Mouse (Mus musculus) ZHBTc4 (cell line): Measurements from ENCODE around the gene Adamts14.
A peak's percentile ranks its signal among the peaks of the same experiment; 100 is the strongest.

Source experiments
- DNase-seq: peaks from one replicate; pipeline ENCODE4 v3.0.0-alpha.2; 2011; ENCODE audit warnings: low read depth, low spot score

Gene Adamts14

DNA sequence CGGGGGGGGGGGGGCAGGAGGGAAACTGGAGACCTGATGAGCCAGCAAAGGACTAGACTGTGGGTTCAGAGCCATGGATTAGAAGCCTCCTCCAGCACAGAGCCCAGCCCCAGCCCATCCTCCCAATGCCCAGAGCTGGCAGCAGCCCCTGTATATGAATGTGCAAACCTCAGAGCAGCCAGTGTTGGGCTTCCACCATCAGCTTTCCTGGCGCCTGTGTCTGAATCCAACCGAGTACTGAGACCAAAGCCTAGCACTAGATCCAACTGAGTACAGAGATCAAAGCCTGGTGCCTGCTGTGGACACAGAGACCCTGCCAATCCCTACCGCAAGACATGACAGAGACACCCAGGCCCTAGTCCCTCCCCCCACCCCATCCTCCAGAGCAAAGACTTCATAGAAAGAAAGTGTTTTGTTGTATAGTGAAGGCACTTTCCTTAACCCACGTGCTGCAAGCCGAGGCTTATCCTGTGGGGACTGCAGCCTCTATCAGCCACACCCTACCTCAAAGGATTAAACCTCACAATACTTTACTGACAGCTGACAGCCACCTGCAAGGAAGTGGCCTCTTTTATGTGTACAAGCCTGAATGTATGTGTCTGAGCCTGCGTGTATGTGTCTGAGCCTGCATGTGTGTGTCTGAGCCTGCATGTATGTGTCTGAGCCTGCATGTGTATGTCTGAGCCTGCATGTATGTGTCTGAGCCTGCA is 40.2 kb downstream of the Adamts14 start:
- DNase-seq: no peak

DNA sequence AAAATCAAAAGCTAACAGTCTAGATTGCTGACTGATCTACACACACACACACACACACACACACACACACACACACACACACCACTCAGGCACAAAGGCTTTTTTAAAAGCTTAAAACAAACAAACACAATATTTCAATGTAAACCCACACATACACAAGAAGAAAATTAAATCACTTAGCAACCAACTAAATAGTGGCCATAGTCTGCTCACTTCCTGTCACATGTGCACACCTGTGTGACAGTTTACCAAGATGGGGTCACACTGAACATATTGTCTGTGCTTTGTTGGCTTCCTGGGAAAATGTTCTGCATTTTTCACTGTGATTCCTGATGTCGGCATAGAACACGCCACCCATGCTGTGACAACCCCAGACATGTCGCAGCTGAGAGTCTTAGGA is 41.5 kb downstream of the Adamts14 start:
- no peak for DNase-seq

DNA sequence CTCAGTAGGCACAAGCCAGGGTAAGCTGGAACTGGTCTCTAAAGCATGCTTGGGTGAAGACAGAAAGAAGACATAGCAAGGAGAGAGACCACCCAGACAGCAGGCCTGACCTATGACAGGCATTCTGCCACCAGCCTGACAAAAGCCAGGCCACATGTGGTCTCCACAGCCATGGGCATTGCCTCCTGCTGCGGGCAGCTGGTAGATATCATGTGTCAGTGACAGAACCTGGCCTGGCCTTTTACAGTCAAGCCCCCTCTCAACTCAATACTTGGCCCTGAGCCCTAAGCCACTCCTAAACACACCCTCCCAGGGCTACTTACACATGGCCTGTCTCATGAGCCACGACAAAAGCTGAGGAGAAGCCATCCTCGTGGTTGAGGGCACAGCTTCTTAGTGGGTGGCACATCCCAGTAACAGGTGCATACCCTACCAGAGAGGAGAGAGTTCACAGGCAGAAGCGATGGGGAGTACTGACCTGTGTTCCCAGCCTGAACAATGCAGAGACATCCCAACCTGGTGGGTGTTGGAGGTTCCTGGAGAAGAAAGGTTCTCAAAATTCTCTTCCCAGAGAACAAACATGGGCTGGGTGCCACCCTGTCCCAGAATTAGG is 46.3 kb downstream of the Adamts14 start:
- no peak for DNase-seq

DNA sequence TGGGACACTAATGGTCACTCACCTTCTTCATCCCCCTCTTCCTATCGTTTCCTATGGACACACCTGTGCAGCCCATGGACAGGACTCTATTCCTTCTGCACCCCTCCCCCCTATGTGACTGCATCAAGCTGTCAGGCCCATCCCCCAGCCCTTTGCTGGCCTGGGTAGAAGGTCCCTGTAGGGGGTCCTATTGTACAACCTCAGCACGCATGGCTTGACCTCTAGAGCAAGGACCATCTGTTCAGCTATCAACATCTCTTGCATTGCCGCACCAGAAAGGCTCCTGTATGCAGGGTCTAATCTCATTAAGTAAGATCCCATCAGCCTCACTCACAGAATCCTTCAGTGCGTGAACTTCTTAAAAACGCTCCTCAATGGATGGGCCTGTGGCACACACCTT is 47.5 kb downstream of the Adamts14 start:
- DNase-seq: peak; percentile 74

DNA sequence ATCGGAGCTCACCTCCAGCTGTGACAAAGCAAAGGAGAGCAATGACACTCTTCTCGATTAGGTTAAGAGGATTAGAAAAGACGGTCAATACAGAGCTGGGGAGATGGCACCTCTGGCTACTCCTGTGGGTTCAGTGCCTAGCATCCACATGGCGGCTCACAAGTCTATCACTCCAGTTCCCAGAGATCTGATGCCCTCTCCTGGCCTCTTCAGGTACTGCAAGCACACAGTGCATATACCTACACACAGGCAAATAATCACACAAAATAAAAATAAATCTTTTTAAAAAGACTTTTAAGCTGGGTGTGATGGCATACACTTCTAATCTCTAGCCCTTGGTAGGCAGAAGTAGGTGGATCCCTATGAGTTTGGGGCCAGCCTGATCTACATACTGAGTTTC is 53.9 kb downstream of the Adamts14 start:
- peak; percentile 75 for DNase-seq

DNA sequence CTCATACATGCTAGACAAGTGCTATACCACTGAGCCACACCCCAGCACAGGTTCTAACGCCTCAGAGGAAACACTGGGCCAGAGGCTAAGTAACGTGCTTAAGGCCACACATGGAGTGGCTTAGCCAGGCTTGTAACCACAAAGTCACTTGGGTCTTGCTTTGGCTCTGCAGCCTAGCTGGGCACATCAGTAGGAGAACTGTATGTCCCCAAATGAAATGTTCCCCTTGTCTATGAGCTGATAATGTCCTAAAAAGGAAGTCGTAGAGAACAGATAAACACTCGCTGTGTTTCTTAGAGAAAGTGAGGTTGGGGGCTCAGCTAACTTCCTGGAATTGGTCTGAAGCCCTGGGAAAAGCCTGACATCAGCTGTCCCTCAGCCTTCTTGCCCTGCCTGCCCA is 57.1 kb downstream of the Adamts14 start:
- no peak for DNase-seq

DNA sequence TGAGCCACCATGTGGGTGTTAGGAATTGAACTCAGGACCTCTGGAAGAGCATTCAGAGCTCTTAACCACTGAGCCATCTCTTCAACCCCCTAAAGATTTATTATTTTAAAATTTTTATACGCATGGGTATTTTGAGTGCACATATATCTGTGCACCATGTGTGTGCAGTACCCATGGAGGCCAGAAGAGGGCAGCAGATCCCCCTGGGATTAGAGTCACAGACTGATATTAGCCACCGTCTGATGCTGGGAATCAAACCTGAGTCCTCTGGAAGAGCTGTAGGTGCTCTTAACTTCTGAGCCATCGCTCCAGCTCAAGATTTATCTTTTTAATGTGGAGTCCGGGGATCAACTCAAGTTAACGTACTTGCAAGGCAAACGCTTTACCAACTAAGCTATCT is 57.6 kb downstream of the Adamts14 start:
- peak; percentile 73 for DNase-seq

DNA sequence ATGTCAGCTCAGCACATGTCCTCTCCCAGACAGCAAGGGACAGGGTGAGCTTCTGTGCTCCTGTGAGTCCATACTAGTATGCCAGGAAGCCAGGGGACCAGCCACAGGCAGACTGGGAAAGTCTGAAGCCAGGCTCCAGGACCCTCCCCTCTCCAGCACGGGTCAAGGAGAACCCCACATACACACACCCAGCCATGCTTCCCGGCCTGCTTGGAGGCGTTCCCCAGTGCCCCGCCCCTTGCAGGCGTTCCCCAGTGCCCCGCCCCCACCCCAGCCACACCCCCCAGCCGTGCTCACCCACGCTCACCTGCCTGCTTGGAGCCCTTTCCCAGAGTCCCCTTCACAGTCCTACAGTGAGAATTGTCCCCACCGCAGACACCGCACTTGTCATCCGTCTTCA is 60.4 kb downstream of the Adamts14 start:
- peak; percentile 75 for DNase-seq

DNA sequence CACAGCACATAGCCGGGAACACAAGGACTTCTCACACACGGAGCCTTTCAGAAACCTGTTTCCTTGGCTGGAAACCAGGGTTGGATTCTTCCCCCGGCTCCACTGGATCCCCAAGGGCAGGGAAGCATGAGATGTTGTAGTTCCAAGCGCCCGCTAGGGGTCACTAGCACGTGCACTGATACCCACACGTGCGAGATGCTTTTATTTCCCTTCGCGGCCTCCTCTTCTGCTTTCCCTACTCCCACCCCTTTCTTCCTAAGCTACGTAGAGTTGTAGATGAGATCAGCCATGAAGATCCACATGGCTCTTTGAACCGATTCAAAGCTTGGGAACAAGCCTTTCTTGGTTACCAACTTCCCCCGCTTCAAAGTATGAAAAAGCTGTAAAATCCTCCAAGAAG is 61.5 kb downstream of the Adamts14 start:
- peak; percentile 89 for DNase-seq

DNA sequence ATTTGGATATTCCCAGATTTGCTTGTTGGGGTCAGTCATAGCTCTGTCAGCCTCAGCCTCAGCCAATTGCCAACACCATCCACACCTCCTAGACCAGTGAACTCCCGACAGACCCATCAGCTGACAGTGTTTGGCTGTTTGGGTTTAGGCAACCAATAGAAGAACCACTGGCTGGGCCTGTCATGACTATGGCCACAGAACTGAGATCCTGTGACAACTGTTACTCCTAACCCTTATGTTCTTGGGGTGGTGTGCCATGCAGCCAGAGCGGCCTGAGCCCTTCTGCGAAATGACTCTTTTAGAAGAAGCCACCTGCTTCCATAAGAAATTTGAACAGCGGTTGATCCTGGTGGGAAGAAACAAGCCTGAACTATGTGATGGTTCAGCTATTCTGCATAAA is 62.1 kb downstream of the Adamts14 start:
- no peak for DNase-seq

DNA sequence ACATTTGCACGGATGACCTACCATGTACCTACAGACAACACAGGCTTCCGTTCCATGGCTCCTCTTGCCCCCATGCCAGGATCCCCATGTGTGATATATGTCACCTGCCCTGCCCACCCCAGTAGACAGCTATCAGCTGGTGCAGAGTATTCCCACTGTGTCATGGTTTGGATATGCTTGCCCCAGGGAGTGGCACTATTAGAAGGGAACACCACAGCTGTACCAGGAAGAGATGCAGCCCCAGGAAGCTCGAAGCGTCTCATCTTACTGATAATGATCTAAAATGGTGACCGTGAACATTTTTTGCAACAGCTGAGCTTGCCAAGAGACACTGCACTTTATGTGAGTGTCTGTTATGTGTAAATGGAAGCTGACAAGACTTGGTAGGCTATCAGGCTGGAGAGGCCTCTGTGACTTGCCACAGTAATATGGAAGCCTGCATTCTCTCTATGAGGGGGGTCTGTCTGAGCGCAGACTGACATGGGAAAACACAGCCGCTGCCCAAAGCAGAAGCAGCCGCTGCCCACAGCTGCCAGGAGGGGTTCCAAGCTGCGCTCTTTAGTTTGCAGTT is 65.0 kb downstream of the Adamts14 start:
- no peak for DNase-seq

DNA sequence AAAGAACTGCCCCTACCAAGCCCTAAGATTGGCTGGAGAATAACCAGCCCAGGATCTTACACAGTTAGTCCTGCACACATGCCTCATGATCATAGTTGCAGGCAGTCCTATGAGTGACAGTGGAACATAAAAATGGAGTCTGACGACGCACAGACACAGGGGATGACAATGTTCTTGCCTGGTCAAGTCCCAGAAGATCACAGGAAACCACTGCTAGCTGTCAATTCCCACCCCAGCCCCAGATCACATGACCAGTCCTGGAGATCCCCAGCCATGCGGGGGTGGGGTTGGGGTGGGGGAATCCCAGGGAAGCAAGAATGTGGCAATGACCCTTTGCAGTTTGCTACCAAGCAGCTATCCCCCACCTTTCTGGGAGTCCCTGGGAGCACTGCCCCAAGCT is 69.3 kb downstream of the Adamts14 start:
- DNase-seq: no peak

DNA sequence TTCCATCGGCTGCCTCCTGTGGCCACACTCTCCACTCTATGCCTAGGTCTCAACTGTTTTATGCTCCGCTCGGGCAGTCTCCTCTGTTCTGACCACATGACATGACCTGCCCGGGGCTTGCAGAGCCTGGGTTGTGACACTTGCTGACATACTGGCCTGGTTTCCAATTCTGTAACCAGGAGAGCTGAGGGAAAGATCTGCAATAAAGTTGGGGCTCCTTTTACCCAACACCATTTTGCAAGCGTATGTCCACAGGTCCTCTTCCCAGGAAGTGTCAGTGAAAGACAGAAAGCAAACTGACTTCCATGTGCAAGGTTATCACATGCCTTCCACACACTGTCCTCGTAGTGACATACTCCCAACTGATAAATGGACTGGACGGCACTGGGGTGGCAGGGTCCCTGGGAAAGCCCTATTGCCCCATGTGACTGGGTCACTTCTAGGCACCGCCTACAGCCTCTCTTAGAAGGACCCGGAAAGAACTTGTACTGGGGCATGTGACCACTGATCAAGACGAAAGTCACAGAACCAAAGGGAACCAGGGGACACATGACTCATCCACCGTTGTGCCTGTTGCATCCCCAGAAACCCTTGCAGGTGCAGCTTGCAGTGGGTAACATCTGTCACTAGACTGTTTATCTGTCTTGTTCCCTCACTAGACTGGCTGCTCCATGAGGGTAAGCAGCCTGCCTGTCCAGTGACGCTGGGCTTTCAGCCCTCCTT is 71.5 kb downstream of the Adamts14 start:
- no peak for DNase-seq

DNA sequence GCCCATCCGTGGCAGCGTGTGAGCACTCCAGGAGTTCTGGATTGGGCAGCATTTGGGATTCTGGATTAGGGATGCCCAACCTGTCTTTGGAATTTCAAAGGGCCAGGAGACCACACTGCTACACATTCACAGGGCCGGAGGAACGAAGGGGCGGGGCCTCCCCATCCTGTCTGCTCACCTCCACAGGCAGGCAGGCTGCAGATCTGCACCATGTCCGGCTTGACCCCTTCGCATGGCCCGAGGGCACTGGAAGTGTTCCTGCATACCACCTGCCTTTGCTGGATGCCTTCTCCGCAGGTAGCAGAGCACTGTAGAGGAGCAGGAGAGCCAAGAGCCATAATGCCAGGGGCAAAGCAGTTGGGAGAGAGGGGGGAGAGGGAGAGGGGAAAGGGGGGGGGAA is 72.2 kb downstream of the Adamts14 start:
- DNase-seq: peak; percentile 69

DNA sequence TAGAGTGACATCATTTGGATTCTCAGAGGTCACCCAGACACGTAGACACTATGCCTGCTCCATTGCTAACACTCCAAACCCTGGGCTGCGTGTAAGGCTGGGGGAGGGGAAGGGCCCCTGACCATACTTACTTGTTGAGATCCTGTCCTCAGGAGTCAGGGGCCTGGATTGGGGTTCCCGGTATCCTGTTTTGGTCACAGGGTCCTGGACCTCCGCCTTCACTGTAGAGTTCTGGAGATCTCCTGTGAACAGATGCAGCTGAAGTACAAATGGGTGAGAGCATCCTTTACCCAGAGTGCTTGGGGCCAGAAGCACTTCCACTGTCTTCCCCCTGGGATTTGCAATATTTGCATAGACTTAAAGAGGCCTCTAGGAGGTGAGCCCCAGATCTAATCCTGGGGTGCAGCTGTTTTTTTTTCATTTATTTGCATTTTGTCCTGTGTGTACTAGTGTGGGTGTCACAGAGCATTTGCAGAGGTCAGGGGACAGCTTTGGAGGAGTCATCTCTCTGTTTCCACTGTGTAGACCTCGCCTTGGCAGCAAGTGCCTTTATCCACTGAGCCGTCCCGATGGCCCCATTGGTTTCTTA is 72.9 kb downstream of the Adamts14 start:
- DNase-seq: no peak

DNA sequence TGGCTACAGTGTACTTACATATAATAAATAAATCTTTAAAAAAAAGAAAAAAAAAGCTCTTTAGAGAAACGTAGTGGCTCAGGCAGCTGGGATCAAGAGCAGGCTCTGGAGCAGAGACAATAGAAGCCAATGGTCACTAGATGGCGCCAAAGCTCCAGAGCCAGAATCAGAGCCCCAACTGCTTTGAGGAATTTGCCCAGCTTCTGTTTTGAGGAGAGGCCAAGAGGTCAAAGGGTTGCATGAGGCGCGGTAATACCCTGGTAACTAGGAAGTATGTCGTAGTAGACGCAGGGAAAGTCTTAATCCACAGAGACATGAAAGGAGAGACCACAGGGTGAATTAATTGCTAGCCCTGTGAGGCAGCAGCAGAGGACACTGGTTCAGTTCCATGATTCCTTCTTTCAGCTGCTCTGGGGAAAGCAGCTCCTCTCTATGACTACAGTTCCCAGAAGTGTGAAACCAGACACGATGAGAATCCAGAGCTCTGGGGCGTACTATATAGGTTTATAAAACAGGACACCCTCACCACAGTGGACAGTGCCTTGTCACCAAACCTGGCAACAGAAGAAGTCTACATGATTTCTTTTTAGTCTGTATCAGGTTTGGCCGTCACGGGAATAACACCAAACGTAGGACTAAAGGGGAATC is 73.5 kb downstream of the Adamts14 start:
- peak; percentile 91 for DNase-seq

DNA sequence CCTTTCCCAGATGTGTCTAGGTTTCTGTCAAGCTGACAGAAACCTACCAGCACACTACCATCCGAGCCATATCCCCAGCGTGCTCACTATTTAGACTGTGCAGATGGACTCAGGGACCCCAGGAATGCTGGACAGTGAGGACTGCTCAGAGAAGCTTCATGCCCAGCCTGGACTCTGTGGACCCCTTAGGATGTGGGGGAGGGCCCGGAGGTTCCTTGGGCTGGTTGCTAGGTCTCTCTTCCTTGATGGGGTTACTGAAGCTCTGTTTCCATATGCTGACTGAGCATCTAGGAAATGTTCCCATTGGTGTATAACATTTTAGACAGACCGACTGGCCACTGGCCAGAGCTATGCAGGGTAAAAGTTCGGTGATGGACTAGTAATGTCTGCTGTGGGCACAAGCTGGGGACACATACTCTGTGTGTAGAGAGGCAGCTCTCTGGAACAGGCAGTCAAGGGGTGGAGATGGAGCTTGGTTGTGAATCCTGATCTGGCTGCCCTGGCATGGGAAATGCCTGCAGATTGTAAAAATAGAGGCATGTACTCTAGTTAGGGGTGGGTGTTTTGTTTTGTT is 77.4 kb downstream of the Adamts14 start:
- no peak for DNase-seq

DNA sequence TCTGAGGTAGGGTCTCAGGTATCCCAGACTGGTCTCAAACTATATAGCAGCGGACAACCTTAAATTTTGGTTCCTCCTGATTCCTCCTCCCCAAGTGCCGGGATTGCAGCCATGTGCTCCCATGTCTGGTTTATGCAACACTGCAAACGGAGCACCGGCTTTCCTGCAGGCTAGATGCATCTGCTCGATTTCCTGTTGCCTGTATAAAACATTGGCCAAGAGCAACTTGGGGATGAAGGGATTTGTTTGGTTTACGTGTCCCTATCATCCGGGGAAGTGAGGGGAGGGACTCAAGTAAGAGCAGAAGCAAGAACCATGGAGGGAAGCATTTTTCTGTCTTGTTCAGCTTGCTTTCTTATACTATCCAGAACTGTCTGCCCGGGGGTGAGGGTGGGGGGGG is 78.0 kb downstream of the Adamts14 start:
- DNase-seq: no peak

DNA sequence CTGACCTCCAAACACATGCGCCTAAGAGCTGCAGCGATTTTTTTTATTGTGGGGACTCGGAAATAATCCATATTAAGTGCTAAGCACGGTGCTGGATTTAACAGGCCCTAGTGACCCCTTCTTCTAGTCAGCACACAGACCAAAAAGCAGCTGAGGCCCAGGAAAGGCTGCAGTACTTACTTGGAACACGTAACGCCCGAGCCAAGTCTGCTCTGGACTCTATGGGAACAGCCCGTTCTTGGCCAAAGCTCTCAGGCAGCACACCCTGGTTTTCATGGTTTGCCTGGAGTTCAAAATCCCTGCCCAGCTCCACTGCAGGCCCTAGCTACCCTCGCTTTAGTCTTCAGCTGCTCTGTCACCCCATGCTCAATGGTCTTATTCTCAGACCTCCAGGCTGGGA is 78.6 kb downstream of the Adamts14 start:
- DNase-seq: no peak

DNA sequence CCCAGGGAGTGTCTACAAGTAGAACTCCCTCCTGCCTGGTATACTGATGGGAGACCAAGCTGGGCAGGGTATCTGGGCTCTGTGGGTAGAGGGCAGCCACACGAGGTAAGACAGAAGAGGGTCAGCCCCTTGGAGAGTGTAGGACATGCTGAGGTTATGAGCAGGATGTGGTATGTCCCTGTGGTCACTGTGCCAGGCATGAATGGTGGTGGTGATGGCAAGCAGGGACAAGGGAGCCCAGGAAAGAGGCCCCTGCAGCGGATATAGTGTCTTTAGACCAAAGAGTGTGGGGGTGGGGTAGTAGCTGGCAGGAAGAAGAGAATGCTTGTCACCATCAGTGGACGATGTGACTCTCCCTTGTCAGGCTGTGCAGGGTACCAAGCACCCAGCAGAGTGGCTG is 85.2 kb downstream of the Adamts14 start:
- DNase-seq: no peak

DNA sequence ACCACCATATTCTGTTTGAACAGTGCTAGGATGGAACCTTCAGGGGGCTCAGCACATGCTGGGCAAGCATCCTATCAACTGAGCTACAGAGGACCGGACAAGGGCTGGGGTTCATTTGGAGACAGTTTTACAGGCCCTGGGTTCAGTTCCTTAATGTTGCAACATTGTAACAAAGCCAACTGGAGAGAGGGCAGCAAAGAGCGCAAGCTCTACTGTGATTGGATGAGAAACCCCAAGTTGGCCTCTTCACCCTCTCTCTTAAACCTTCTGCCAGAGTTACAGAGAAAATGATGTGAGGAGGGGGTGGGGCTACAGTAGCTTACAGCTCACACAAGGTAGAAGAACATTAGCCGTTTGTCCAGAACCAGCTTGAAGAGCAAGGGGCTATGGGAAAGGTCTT is 86.2 kb downstream of the Adamts14 start:
- DNase-seq: no peak
